Mouse (Mus musculus): ENCODE measurements at regions not wholly inside any gene's neighbourhood (a gene's known extent, or its start where the extent isn't known, plus 50 kb on each side); places are given as distances from the start of the nearest gene placed in this dataset.

GRCm38 (mm10) chr4:17261704-17262103, 2343.5 kb upstream of the Gm12353 start:
- TF ChIP-seq FOSL1 (IDR thresholded peaks at IDR 0.05; ENCODE audit: insufficient read depth, low read length, poor library complexity, severe bottlenecking) = no peak
- no peak for TF ChIP-seq MAX (IDR thresholded peaks at IDR 0.05)
- TF ChIP-seq MYOG (IDR thresholded peaks at IDR 0.05; ENCODE audit: control insufficient read depth, extremely low read depth, insufficient read length) = no peak
- TF ChIP-seq USF1 (IDR thresholded peaks at IDR 0.05; ENCODE audit: low read depth) = no peak
- no peak for TF ChIP-seq CEBPB (IDR thresholded peaks at IDR 0.05; ENCODE audit: low read depth)
- TF ChIP-seq MYOD1 (IDR thresholded peaks at IDR 0.05; ENCODE audit: control insufficient read depth, insufficient read length, low read depth) = no peak
- no peak for TF ChIP-seq CTCF (IDR thresholded peaks at IDR 0.05; ENCODE audit: control insufficient read depth, insufficient read depth, insufficient read length)
- H3K79me2 ChIP-seq (ENCODE audit: control insufficient read depth, insufficient read depth) = no peaks in the 10 kb centered on the region
- no peaks in the 10 kb centered on the region for H3K27me3 ChIP-seq (ENCODE audit: control insufficient read depth, insufficient read depth, insufficient read length)
- no peak overlapping the region for H3ac ChIP-seq (ENCODE audit: control insufficient read depth, insufficient read length, low read depth)
- H3K79me3 ChIP-seq (ENCODE audit: low read depth) = no peaks in the 10 kb centered on the region
- no peaks in the 10 kb centered on the region for H3K36me3 ChIP-seq (ENCODE audit: control insufficient read depth, insufficient read depth)
- no peak overlapping the region for H3K4me3 ChIP-seq (ENCODE audit: insufficient read depth, poor library complexity, severe bottlenecking)

GRCm38 (mm10) chr4:17299131-17299530, 2306.1 kb upstream of the Gm12353 start:
- TF ChIP-seq MYOD1 (IDR thresholded peaks at IDR 0.05; ENCODE audit: control insufficient read depth, insufficient read length, low read depth) = no peak
- TF ChIP-seq FOSL1 (IDR thresholded peaks at IDR 0.05; ENCODE audit: insufficient read depth, low read length, poor library complexity, severe bottlenecking) = no peak
- no peak for TF ChIP-seq USF1 (IDR thresholded peaks at IDR 0.05; ENCODE audit: low read depth)
- TF ChIP-seq MYOG (IDR thresholded peaks at IDR 0.05; ENCODE audit: control insufficient read depth, extremely low read depth, insufficient read length) = no peak
- TF ChIP-seq CTCF (IDR thresholded peaks at IDR 0.05; ENCODE audit: control insufficient read depth, insufficient read depth, insufficient read length) = no peak
- no peak overlapping the region for H3ac ChIP-seq (ENCODE audit: control insufficient read depth, insufficient read length, low read depth)
- no peaks in the 10 kb centered on the region for H3K79me2 ChIP-seq (ENCODE audit: control insufficient read depth, insufficient read depth)
- no peaks in the 10 kb centered on the region for H3K36me3 ChIP-seq (ENCODE audit: control insufficient read depth, insufficient read depth)
- no peaks in the 10 kb centered on the region for H3K79me3 ChIP-seq (ENCODE audit: low read depth)
- H3K4me3 ChIP-seq (ENCODE audit: insufficient read depth, poor library complexity, severe bottlenecking) = no peak overlapping the region
- no peaks in the 10 kb centered on the region for H3K27me3 ChIP-seq (ENCODE audit: control insufficient read depth, insufficient read depth, insufficient read length)

GRCm38 (mm10) chr4:17319061-17319460, 2286.2 kb upstream of the Gm12353 start:
- no peaks in the 10 kb centered on the region for H3K79me3 ChIP-seq (ENCODE audit: low read depth)
- no peak overlapping the region for H3K4me3 ChIP-seq (ENCODE audit: insufficient read depth, poor library complexity, severe bottlenecking)
- no peaks in the 10 kb centered on the region for H3K27me3 ChIP-seq (ENCODE audit: control insufficient read depth, insufficient read depth, insufficient read length)
- no peaks in the 10 kb centered on the region for H3K79me2 ChIP-seq (ENCODE audit: control insufficient read depth, insufficient read depth)
- no peaks in the 10 kb centered on the region for H3K36me3 ChIP-seq (ENCODE audit: control insufficient read depth, insufficient read depth)
- TF ChIP-seq MYOG (IDR thresholded peaks at IDR 0.05; ENCODE audit: control insufficient read depth, extremely low read depth, insufficient read length) (no peak), CEBPB (IDR thresholded peaks at IDR 0.05; ENCODE audit: low read depth) (no peak), MAX (IDR thresholded peaks at IDR 0.05) (no peak), FOSL1 (IDR thresholded peaks at IDR 0.05; ENCODE audit: insufficient read depth, low read length, poor library complexity, severe bottlenecking) (no peak), CTCF (IDR thresholded peaks at IDR 0.05; ENCODE audit: control insufficient read depth, insufficient read depth, insufficient read length) (no peak), MYOD1 (IDR thresholded peaks at IDR 0.05; ENCODE audit: control insufficient read depth, insufficient read length, low read depth) (no peak), USF1 (IDR thresholded peaks at IDR 0.05; ENCODE audit: low read depth) (no peak)
- no peak overlapping the region for H3ac ChIP-seq (ENCODE audit: control insufficient read depth, insufficient read length, low read depth)

- Histone ChIP-seq H3K79me2 (ENCODE audit: control insufficient read depth, insufficient read depth) (no peaks in the 10 kb centered on the region), H3K27me3 (ENCODE audit: control insufficient read depth, insufficient read depth, insufficient read length) (no peaks in the 10 kb centered on the region), H3K4me3 (ENCODE audit: insufficient read depth, poor library complexity, severe bottlenecking) (no peak overlapping the region), H3ac (ENCODE audit: control insufficient read depth, insufficient read length, low read depth) (no peak overlapping the region), H3K79me3 (ENCODE audit: low read depth) (no peaks in the 10 kb centered on the region), H3K36me3 (ENCODE audit: control insufficient read depth, insufficient read depth) (no peaks in the 10 kb centered on the region)
- TF ChIP-seq CEBPB (IDR thresholded peaks at IDR 0.05; ENCODE audit: low read depth) (no peak), CTCF (IDR thresholded peaks at IDR 0.05; ENCODE audit: control insufficient read depth, insufficient read depth, insufficient read length) (no peak), USF1 (IDR thresholded peaks at IDR 0.05; ENCODE audit: low read depth) (no peak), MYOD1 (IDR thresholded peaks at IDR 0.05; ENCODE audit: control insufficient read depth, insufficient read length, low read depth) (no peak), FOSL1 (IDR thresholded peaks at IDR 0.05; ENCODE audit: insufficient read depth, low read length, poor library complexity, severe bottlenecking) (no peak), MAX (IDR thresholded peaks at IDR 0.05) (no peak), MYOG (IDR thresholded peaks at IDR 0.05; ENCODE audit: control insufficient read depth, extremely low read depth, insufficient read length) (no peak)
These were observed 2257.2 kb upstream of the Gm12353 start for GRCm38 (mm10) chr4:17348026-17348425.

GRCm38 (mm10) chr4:17360796-17361195, 2244.5 kb upstream of the Gm12353 start:
- Histone ChIP-seq H3K79me3 (ENCODE audit: low read depth) (no peaks in the 10 kb centered on the region), H3ac (ENCODE audit: control insufficient read depth, insufficient read length, low read depth) (no peak overlapping the region), H3K36me3 (ENCODE audit: control insufficient read depth, insufficient read depth) (no peaks in the 10 kb centered on the region), H3K79me2 (ENCODE audit: control insufficient read depth, insufficient read depth) (no peaks in the 10 kb centered on the region), H3K27me3 (ENCODE audit: control insufficient read depth, insufficient read depth, insufficient read length) (no peaks in the 10 kb centered on the region), H3K4me3 (ENCODE audit: insufficient read depth, poor library complexity, severe bottlenecking) (no peak overlapping the region)
- TF ChIP-seq FOSL1 (IDR thresholded peaks at IDR 0.05; ENCODE audit: insufficient read depth, low read length, poor library complexity, severe bottlenecking) = no peak
- no peak for TF ChIP-seq MAX (IDR thresholded peaks at IDR 0.05)
- no peak for TF ChIP-seq CEBPB (IDR thresholded peaks at IDR 0.05; ENCODE audit: low read depth)
- no peak for TF ChIP-seq USF1 (IDR thresholded peaks at IDR 0.05; ENCODE audit: low read depth)
- TF ChIP-seq CTCF (IDR thresholded peaks at IDR 0.05; ENCODE audit: control insufficient read depth, insufficient read depth, insufficient read length) = no peak
- TF ChIP-seq MYOD1 (IDR thresholded peaks at IDR 0.05; ENCODE audit: control insufficient read depth, insufficient read length, low read depth) = no peak
- TF ChIP-seq MYOG (IDR thresholded peaks at IDR 0.05; ENCODE audit: control insufficient read depth, extremely low read depth, insufficient read length) = no peak

All from C2C12 (cell line).